8 mouse cellular contexts compared by ENCODE assay signal in the genomic region with DNA sequence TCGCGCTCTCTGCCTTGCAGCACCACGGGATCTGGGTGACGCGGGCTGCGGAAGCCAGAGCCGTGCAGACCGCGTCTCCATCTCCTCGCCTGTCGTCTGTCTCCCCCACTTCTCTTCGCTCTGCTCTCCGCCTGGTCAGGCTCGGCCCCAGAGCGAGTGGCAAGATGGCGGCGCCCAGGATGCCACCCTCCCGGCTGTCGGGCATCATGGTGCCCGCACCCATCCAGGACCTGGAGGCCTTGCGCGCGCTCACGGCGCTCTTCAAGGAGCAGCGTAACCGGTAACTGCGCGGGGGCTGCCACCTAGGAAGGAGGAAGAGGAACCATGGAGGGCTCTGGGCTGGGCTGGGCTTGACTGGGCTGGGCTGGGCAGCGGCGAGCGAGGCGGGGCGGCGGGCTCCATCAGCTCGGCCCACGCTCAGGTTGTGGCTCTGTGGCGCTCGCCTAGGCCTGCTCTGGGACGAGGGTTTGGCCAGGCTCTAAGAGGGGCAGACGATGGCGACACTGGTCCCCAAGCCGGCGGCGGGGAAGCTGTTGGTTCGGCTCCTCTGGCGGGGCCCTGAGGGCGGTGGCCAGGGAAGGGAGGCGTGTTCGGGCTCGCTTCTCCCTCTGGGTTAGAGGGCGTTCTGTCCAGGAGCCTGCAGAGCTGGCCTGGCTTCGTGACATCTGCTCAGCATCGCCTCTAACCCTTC. TPM values are rescaled to one million over a fixed set of nuclear protein-coding genes. Genes with fewer than 3 reads are reported as not detected.
DNase-seq lines count a peak whose midpoint lies in the region; ATAC-seq and TF ChIP-seq lines count a peak whose summit lies in the region.

No protein-coding gene starts in this region.

- peak overlapping the region; percentile 100 for H3K4me3 ChIP-seq in E14TG2a.4 (replicated peaks; ENCODE audit: low read length)
- peak overlapping the region; percentile 96 for H3K4me3 ChIP-seq in forebrain, embryonic 12.5 days (replicated peaks)
- peak overlapping the region; percentile 77 for H3K4me3 ChIP-seq in heart, postnatal 0 days (ENCODE audit: low read depth, low read length)
- H3K4me3 ChIP-seq in liver, embryonic 15.5 days (replicated peaks) = peak overlapping the region; percentile 77
- peak overlapping the region; percentile 66 for H3K4me3 ChIP-seq in neural tube, embryonic 11.5 days (ENCODE audit: low read depth, low read length)
- peak overlapping the region; percentile 99 for H3K4me3 ChIP-seq in stomach, embryonic 16.5 days (replicated peaks; ENCODE audit: low read length)

- peak; percentile 96 for ATAC-seq in forebrain, embryonic 12.5 days (ENCODE audit: low FRiP score)
- peak; percentile 95 for ATAC-seq in heart, postnatal 0 days (ENCODE audit: insufficient read depth, low read depth)
- peak; percentile 76 for ATAC-seq in liver, embryonic 15.5 days (ENCODE audit: insufficient read depth)
- peak; percentile 96 for ATAC-seq in neural tube, embryonic 11.5 days (ENCODE audit: insufficient read depth, low FRiP score, low TSS enrichment)
- peak; percentile 92 for ATAC-seq in stomach, embryonic 16.5 days (ENCODE audit: insufficient read depth, low FRiP score)

- H3K9me3 ChIP-seq in E14TG2a.4 (ENCODE audit: low read length) = no peaks in the 10 kb centered on the region
- H3K9me3 ChIP-seq in forebrain, embryonic 12.5 days = no peaks in the 10 kb centered on the region
- no peaks in the 10 kb centered on the region for H3K9me3 ChIP-seq in heart, postnatal 0 days (replicated peaks; ENCODE audit: control insufficient read depth, low read length)
- no peaks in the 10 kb centered on the region for H3K9me3 ChIP-seq in liver, embryonic 15.5 days (replicated peaks)
- no peaks in the 10 kb centered on the region for H3K9me3 ChIP-seq in neural tube, embryonic 11.5 days (ENCODE audit: control insufficient read depth, low read length)
- no peaks in the 10 kb centered on the region for H3K9me3 ChIP-seq in stomach, embryonic 16.5 days (replicated peaks; ENCODE audit: control insufficient read depth, low read length)

- peak overlapping the region; percentile 95 for H3K9ac ChIP-seq in forebrain, embryonic 12.5 days
- peak overlapping the region; percentile 76 for H3K9ac ChIP-seq in heart, postnatal 0 days (replicated peaks; ENCODE audit: low read depth, low read length)
- peak overlapping the region; percentile 72 for H3K9ac ChIP-seq in liver, embryonic 15.5 days
- H3K9ac ChIP-seq in neural tube, embryonic 11.5 days (ENCODE audit: low read length) = peak overlapping the region; percentile 79
- peak overlapping the region; percentile 99 for H3K9ac ChIP-seq in stomach, embryonic 16.5 days (ENCODE audit: low read length)

- 1% methylated on average over 54 of the region's 54 CpGs for WGBS in forebrain, embryonic 12.5 days
- under 1% methylated on average over 51 of the region's 54 CpGs for WGBS in heart, postnatal 0 days
- under 1% methylated on average over 54 of the region's 54 CpGs for WGBS in liver, embryonic 15.5 days (ENCODE audit: insufficient replicate concordance)
- under 1% methylated on average over 54 of the region's 54 CpGs for WGBS in neural tube, embryonic 11.5 days
- under 1% methylated on average over 54 of the region's 54 CpGs for WGBS in stomach, embryonic 16.5 days

- DNase-seq in c-Kit-positive CD71-positive TER-119-positive erythroid progenitor cells, embryonic 14.5 days (ENCODE audit: low spot score) = peak; percentile 43
- DNase-seq in heart, postnatal 0 days (ENCODE audit: low spot score) = peak; percentile 84
- peak; percentile 64 to 79 for DNase-seq in kidney, postnatal 36 days
- peak; percentile 91 for DNase-seq in neural tube, embryonic 11.5 days (ENCODE audit: low spot score)

- TF ChIP-seq EP300 in heart, postnatal 0 days (IDR thresholded peaks at IDR 0.05; ENCODE audit: low read depth) = no peak

- H3K36me3 ChIP-seq in E14TG2a.4 (ENCODE audit: insufficient read depth, low read length) = peaks cover 13% of the 10 kb centered on the region
- H3K36me3 ChIP-seq in forebrain, embryonic 12.5 days (replicated peaks) = no peaks in the 10 kb centered on the region
- H3K36me3 ChIP-seq in heart, postnatal 0 days (replicated peaks; ENCODE audit: control insufficient read depth, insufficient read depth, low read length) = no peaks in the 10 kb centered on the region
- no peaks in the 10 kb centered on the region for H3K36me3 ChIP-seq in liver, embryonic 15.5 days (replicated peaks)
- H3K36me3 ChIP-seq in neural tube, embryonic 11.5 days (ENCODE audit: control insufficient read depth, insufficient read depth, low read length) = no peaks in the 10 kb centered on the region
- H3K36me3 ChIP-seq in stomach, embryonic 16.5 days (ENCODE audit: control insufficient read depth, insufficient read depth, low read length) = no peaks in the 10 kb centered on the region

- no peaks in the 10 kb centered on the region for H3K27me3 ChIP-seq in E14TG2a.4 (ENCODE audit: insufficient read depth, low read length)
- no peaks in the 10 kb centered on the region for H3K27me3 ChIP-seq in forebrain, embryonic 12.5 days
- H3K27me3 ChIP-seq in heart, postnatal 0 days (ENCODE audit: control insufficient read depth, insufficient read depth, low read length) = no peaks in the 10 kb centered on the region
- no peaks in the 10 kb centered on the region for H3K27me3 ChIP-seq in liver, embryonic 15.5 days
- no peaks in the 10 kb centered on the region for H3K27me3 ChIP-seq in neural tube, embryonic 11.5 days (ENCODE audit: control insufficient read depth, insufficient read depth, low read length)
- H3K27me3 ChIP-seq in stomach, embryonic 16.5 days (ENCODE audit: control insufficient read depth, insufficient read depth, low read length) = no peaks in the 10 kb centered on the region

- H3K4me2 ChIP-seq in forebrain, embryonic 12.5 days = peak overlapping the region; percentile 68
- H3K4me2 ChIP-seq in heart, postnatal 0 days (ENCODE audit: low read depth, low read length) = peak overlapping the region; percentile 76
- peak overlapping the region; percentile 79 for H3K4me2 ChIP-seq in liver, embryonic 15.5 days
- peak overlapping the region; percentile 88 for H3K4me2 ChIP-seq in neural tube, embryonic 11.5 days (ENCODE audit: low read depth)
- H3K4me2 ChIP-seq in stomach, embryonic 16.5 days (ENCODE audit: low read depth, low read length) = peak overlapping the region; percentile 57

- peak overlapping the region; percentile 98 for H3K27ac ChIP-seq in forebrain, embryonic 12.5 days
- H3K27ac ChIP-seq in heart, postnatal 0 days (ENCODE audit: low read depth) = peak overlapping the region; percentile 89
- peak overlapping the region; percentile 87 for H3K27ac ChIP-seq in liver, embryonic 15.5 days (replicated peaks)
- H3K27ac ChIP-seq in neural tube, embryonic 11.5 days (ENCODE audit: low read depth, low read length) = peak overlapping the region; percentile 83
- H3K27ac ChIP-seq in stomach, embryonic 16.5 days (ENCODE audit: low read length) = peak overlapping the region; percentile 99

- no peak for TF ChIP-seq CTCF in E14TG2a.4 (conservative IDR thresholded peaks at IDR 0.05; ENCODE audit: low read length)
- TF ChIP-seq CTCF in heart, postnatal 0 days (IDR thresholded peaks at IDR 0.05; ENCODE audit: low read depth) = no peak

- H3K4me1 ChIP-seq in E14TG2a.4 (replicated peaks; ENCODE audit: low read depth, low read length) = peaks cover 74% of the 10 kb centered on the region
- peaks cover 26% of the 10 kb centered on the region for H3K4me1 ChIP-seq in forebrain, embryonic 12.5 days
- H3K4me1 ChIP-seq in heart, postnatal 0 days (ENCODE audit: control insufficient read depth, insufficient read depth) = peaks cover 10% of the 10 kb centered on the region
- H3K4me1 ChIP-seq in liver, embryonic 15.5 days (replicated peaks) = peaks cover 25% of the 10 kb centered on the region
- peaks cover 9% of the 10 kb centered on the region; the same call in 1 of the 2 replicates for H3K4me1 ChIP-seq in neural tube, embryonic 11.5 days (ENCODE audit: control insufficient read depth, insufficient read depth, low read length)
- peaks cover 9% of the 10 kb centered on the region for H3K4me1 ChIP-seq in stomach, embryonic 16.5 days (ENCODE audit: control insufficient read depth, insufficient read depth, low read length)

RNA-seq across cellular contexts. Expression of a gene that starts 0.4 kb away (rescaled TPM):
- polyA plus RNA-seq in forebrain, embryonic 12.5 days (2016; fragmentation: Nextera tagmentation; extraction: Ambion mirVana) = 407 and 408 TPM in 2 replicates
- 121 and 140 TPM in 2 replicates for total RNA-seq in heart, postnatal 0 days (2014; rRNA removed; ENCODE audit: low replicate concordance)
- polyA plus RNA-seq in heart, postnatal 0 days (2015; fragmentation: Nextera tagmentation; extraction: Ambion mirVana) = 140 and 141 TPM in 2 replicates
- polyA plus RNA-seq in liver, embryonic 15.5 days (2015; fragmentation: Nextera tagmentation; extraction: Ambion mirVana) = 85.3 and 90.0 TPM in 2 replicates
- 440 and 449 TPM in 2 replicates for polyA plus RNA-seq in neural tube, embryonic 11.5 days (2014; fragmentation: Nextera tagmentation; extraction: Ambion mirVana)
- polyA plus RNA-seq in stomach, embryonic 16.5 days (2015; fragmentation: Nextera tagmentation; extraction: Ambion mirVana) = 209 and 215 TPM in 2 replicates

Comparison
In these comparisons a context has a peak if more than half of its experiments do, and no peak if none do; other contexts are left out.
1. Peak in every context shown above with its lines: DNase-seq, ATAC-seq, H3K4me3 ChIP-seq and H3K27ac ChIP-seq.